Mouse (Mus musculus) lung, postnatal 0 days (tissue): ENCODE measurements around the gene Selenof.

Experiments
- CTCF ChIP-seq: IDR thresholded peaks from 2 replicates; pipeline ENCODE4 v1.5.1; 2016; ENCODE audit warnings: antibody characterized with exemption, mild to moderate bottlenecking
- EP300 ChIP-seq: IDR thresholded peaks from 2 replicates; pipeline ENCODE4 v1.6.1; 2016; ENCODE audit warnings: antibody characterized with exemption, mild to moderate bottlenecking, control low read depth

DNA sequence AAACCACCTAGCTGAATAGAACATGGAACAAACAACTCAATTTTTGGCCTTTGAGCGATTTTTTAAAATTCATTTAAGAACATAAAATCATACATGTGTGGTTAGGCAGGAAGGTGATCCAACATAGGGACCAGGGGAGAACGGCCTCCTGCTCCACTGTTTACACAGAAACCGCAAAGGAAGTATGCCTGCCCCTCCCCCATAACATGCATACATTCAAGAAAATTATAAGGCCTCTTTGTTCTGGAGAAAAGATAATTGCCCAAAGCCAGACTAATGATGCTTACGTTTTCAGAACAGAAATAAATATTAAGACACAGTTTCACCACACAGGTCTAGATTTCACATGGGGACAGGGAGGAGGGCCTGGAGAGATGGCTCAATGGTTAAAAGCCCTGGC lies 18.7 kb upstream of the Selenof start:
- TF ChIP-seq EP300: no peak
- TF ChIP-seq CTCF: no peak
